In the genomic region with DNA sequence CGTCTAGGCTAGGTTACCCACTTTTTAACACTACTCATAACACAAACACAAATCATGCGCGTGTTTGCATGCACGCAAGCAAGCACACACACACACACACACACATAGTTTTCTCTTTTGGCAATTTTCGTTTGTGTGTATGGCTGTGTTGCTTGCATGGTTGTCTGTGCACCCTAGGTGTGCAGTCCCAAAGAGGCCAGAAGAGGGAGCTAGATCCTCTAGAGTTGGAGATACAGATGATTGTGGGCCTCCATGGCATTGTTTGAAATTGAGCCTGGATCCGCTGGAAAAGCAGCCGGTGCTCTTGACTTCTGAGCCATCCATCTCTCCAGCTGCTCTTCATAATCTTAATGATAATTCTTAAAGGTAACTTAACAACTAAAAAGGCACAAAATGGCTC, we compare ENCODE assay signal across 12 mouse cellular contexts. TPM values are rescaled to one million over a fixed set of nuclear protein-coding genes. Genes with fewer than 3 reads are reported as not detected.
DNase-seq lines count a peak whose midpoint lies in the region; ATAC-seq and TF ChIP-seq lines count a peak whose summit lies in the region.
"Had no signal": no experiment of that assay in that cellular context is flagged by ENCODE, and none has a peak within 500 bp of the region (broad histone marks: within the 10 kb centered on the region; RNA-seq: fewer than 3 reads in every experiment).

No protein-coding gene starts in this region.

- H3K27ac ChIP-seq in kidney, adult 2 months (ENCODE audit: insufficient read depth, low read depth, low read length), result no peak overlapping the region
- H3K27ac ChIP-seq in kidney, embryonic 16.5 days (ENCODE audit: low read length), result no peak overlapping the region
- H3K27ac ChIP-seq: heart, embryonic 10.5 days; limb, embryonic 12.5 days; midbrain, embryonic 15.5 days; neural tube, embryonic 13.5 days had no signal

- ATAC-seq in kidney, embryonic 16.5 days (ENCODE audit: low FRiP score, low TSS enrichment), result no peak
- ATAC-seq: forebrain, embryonic 16.5 days; midbrain, embryonic 15.5 days had no signal

- H3K4me3 ChIP-seq in kidney, adult 2 months (ENCODE audit: insufficient read depth, low read depth, low read length), result no peak overlapping the region
- no peak overlapping the region for H3K4me3 ChIP-seq in kidney, embryonic 16.5 days (ENCODE audit: low read length)
- H3K4me3 ChIP-seq in E14TG2a.4 (replicated peaks; ENCODE audit: low read length), result no peak overlapping the region
- H3K4me3 ChIP-seq: heart, embryonic 10.5 days; limb, embryonic 12.5 days; midbrain, embryonic 15.5 days; neural tube, embryonic 13.5 days had no signal

- WGBS in kidney, adult 2 months, result 96% methylated on average over 7 of the region's 7 CpGs
- 92% methylated on average over 7 of the region's 7 CpGs for WGBS in kidney, embryonic 16.5 days

- no peak for TF ChIP-seq POLR2A in kidney, adult 2 months (IDR thresholded peaks at IDR 0.05; ENCODE audit: low read depth, low read length)

- H3K27me3 ChIP-seq in kidney, adult 2 months (replicated peaks; ENCODE audit: control insufficient read depth, insufficient read depth, low read length), result no peaks in the 10 kb centered on the region
- no peaks in the 10 kb centered on the region for H3K27me3 ChIP-seq in kidney, embryonic 16.5 days (ENCODE audit: insufficient read depth, low read length)
- no peaks in the 10 kb centered on the region for H3K27me3 ChIP-seq in E14TG2a.4 (ENCODE audit: insufficient read depth, low read length)
- H3K27me3 ChIP-seq: limb, embryonic 12.5 days; midbrain, embryonic 15.5 days; neural tube, embryonic 13.5 days had no signal

- H3K4me2 ChIP-seq in kidney, embryonic 16.5 days (replicated peaks; ENCODE audit: low read depth, low read length), result no peak overlapping the region
- H3K4me2 ChIP-seq: limb, embryonic 12.5 days; midbrain, embryonic 15.5 days; neural tube, embryonic 13.5 days had no signal

- intact Hi-C loops in left cerebral cortex, postnatal 14 days (cut with DNase I), result no loop called here

- TF ChIP-seq CTCF in kidney, adult 2 months (conservative IDR thresholded peaks at IDR 0.05; ENCODE audit: insufficient read depth, insufficient read length, low read depth, low read length), result peak; percentile 37
- TF ChIP-seq CTCF in E14TG2a.4 (conservative IDR thresholded peaks at IDR 0.05; ENCODE audit: low read length), result peak; percentile 80

- DNase-seq in kidney, adult 2 months, result no peak
- peak; percentile 45 for DNase-seq in 3T3-L1 (ENCODE audit: low read depth, low spot score)
- DNase-seq in induced T-regulatory cell, adult 2 months (ENCODE audit: low read depth), result peak; percentile 40
- no peak for DNase-seq in adrenal gland, postnatal 25 days
- DNase-seq in left cerebral cortex, postnatal 14 days (ENCODE audit: low spot score in 2 of 2), result no peak

- H3K9me3 ChIP-seq in kidney, embryonic 16.5 days (ENCODE audit: low read length), result no peaks in the 10 kb centered on the region
- H3K9me3 ChIP-seq in E14TG2a.4 (ENCODE audit: low read length), result no peaks in the 10 kb centered on the region
- H3K9me3 ChIP-seq: heart, embryonic 10.5 days; limb, embryonic 12.5 days; midbrain, embryonic 15.5 days; neural tube, embryonic 13.5 days had no signal

- H3K36me3 ChIP-seq in kidney, adult 2 months (ENCODE audit: control insufficient read depth, insufficient read depth, low read length), result no peaks in the 10 kb centered on the region; the same call in 1 of the 2 replicates
- H3K36me3 ChIP-seq in kidney, embryonic 16.5 days (ENCODE audit: insufficient read depth, low read length), result peaks cover 20% of the 10 kb centered on the region; the same call in 1 of the 2 replicates
- peaks cover 7% of the 10 kb centered on the region; the same call in 1 of the 2 replicates for H3K36me3 ChIP-seq in E14TG2a.4 (ENCODE audit: insufficient read depth, low read length)
- H3K36me3 ChIP-seq: midbrain, embryonic 15.5 days had no signal

- no peak overlapping the region for H3K9ac ChIP-seq in kidney, embryonic 16.5 days (replicated peaks; ENCODE audit: low read length)
- H3K9ac ChIP-seq: limb, embryonic 12.5 days; midbrain, embryonic 15.5 days; neural tube, embryonic 13.5 days had no signal

- no peaks in the 10 kb centered on the region for H3K4me1 ChIP-seq in kidney, adult 2 months (ENCODE audit: control insufficient read depth, insufficient read depth, low read length)
- H3K4me1 ChIP-seq in kidney, embryonic 16.5 days (ENCODE audit: insufficient read depth, low read length), result no peaks in the 10 kb centered on the region
- peaks cover 31% of the 10 kb centered on the region for H3K4me1 ChIP-seq in E14TG2a.4 (replicated peaks; ENCODE audit: low read depth, low read length)
- H3K4me1 ChIP-seq: heart, embryonic 10.5 days; limb, embryonic 12.5 days; midbrain, embryonic 15.5 days had no signal

RNA-seq across cellular contexts. Expression of gene Dnmbp, which starts 33.5 kb away (rescaled TPM):
- polyA plus RNA-seq in kidney, adult 2 months (2012; rRNA removed), result 13.9 and 15.5 TPM in 2 replicates
- polyA plus RNA-seq in kidney, embryonic 16.5 days (2015; fragmentation: Nextera tagmentation; extraction: Ambion mirVana), result 25.4 and 28.6 TPM in 2 replicates
- 15.9 and 17.1 TPM in 2 replicates for total RNA-seq in adrenal gland, postnatal 25 days (2021)
- total RNA-seq in left cerebral cortex, postnatal 14 days (2021), result 10 to 100 TPM in 1 of 2 experiments, 1 to 10 TPM in 1; 9.4 to 10.7 TPM

Comparison
In these comparisons a context has a peak if more than half of its experiments do, and no peak if none do; other contexts are left out.
1. DNase-seq: peak in 3T3-L1 (single experiment) and induced T-regulatory cell, adult 2 months (single experiment); none in kidney, adult 2 months (single experiment), adrenal gland, postnatal 25 days (single experiment) and left cerebral cortex, postnatal 14 days (0 of 2).